Mouse (Mus musculus) kidney, postnatal 4 days (tissue): ENCODE measurements at regions not wholly inside any gene's neighbourhood (a gene's known extent, or its start where the extent isn't known, plus 50 kb on each side); places are given as distances from the start of the nearest gene placed in this dataset.

Source experiments
- DNase-seq, 2 experiments: peaks; one replicate each; pipeline ENCODE4 v3.0.0; 2021; ENCODE audit warnings: mixed read lengths in 2 of 2

DNA sequence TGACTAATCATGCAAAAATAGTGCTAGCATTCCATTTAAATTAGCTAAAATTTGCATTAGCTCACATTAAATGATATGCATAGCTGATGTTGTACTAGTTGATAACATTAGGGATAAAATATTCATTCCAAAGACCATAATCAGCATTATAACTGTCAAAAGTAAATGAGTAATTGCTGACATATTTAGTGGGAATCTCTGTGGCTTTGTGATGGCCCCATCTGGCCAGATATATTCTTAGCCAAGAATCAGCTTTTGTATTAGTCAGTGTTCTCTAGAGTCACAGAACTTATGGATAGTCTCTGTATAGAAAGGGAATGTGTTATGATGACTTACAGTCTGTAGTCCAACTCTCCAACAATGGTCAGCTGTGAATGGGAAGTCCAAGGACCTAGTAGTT is 171.2 kb downstream of the Gria2 start:
- no peak for DNase-seq

DNA sequence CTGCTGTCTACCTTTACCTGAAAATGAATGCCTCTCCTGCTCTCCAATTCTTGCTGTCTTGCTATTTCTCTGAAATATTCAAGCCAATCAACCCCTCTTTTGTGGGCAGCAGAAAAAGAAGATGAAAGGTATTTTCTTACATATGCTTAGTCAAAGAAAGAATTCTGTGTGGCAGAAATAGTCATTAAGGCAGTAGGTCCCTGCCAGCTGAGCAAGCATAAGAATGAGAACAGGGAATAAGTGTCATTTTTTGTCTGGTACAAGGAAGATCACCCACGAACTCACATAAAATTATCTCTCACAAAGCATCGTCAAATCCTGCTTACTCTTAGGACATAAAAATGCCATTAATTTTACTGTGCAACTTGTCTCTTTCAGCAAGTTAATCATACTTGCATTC is 192.2 kb downstream of the Gria2 start:
- DNase-seq = no peak

DNA sequence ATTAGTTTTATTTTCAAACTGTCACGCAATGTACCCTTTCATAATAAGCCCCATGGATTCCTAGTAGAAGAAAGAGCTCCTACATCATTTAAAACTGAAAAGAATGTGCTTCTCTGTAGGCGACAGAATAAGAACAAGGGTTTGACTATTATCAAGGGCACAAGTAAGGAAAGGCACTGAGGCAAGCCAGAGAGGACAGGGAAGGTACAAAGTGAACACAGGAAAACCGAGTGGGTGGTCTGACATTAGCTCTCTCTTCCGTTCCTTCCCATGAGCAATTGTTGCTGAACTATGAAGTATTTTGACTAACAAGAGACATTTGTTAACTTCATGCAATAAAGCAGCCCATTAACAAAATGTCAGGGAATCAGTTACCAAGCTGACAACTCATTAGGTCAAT is 194.2 kb downstream of the Gria2 start:
- DNase-seq = no peak

DNA sequence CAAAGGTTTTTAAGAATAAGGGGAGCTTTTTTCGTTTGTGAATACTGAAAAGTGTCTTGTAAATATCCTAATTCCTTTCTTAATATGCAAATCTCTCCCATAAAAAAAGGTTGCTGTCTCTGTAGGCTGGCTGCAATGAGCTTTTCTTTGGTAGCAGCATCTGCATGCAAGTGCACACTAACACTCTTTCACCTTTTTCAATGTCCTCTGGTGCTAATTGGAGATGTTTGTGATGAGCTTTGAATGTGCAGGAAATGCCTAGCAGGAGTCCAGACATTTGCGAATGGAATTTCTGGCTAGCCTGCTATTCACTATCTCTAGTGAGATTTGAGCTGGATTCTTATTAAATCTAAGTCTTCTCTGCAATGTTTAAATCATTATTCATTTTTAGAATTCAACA is 194.8 kb downstream of the Gria2 start:
- no peak for DNase-seq

DNA sequence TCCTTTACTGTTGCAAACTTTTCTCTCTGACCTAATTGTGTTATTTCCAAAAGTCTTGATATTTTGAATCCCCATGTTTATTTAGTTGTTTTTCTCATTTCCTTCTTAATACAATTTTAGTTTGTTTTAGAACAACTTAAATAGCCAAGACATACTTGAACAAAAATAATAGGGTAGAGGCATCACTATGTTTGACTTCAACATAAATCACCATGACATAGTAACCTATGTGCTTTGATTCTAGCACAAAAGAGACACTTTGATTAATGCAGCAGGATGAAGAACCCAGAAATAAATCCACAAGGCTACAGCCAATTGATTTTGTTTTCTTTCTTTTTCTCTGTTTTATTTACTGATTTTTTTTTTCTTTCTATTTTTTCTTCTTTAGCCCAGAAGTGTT is 205.1 kb downstream of the Gria2 start:
- no peak for DNase-seq

DNA sequence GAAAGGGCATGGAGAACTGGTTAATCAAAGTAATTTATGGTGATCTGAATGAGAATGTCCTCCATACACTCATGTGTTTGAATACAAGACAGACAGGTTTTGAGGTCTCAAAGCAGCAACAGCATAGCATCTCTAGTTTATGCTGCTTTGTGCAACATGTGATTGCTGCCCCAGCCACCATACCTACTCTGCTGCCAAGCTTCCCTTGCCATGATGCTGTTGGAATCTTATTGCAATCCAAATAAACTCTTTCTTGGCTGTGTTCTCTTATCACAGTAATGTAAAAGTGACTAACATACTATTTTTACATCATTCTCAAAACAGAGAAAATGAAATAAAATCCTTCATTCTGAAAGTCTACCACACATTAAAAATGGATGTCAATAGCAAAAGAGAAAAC is 235.1 kb downstream of the Gria2 start:
- no peak for DNase-seq

DNA sequence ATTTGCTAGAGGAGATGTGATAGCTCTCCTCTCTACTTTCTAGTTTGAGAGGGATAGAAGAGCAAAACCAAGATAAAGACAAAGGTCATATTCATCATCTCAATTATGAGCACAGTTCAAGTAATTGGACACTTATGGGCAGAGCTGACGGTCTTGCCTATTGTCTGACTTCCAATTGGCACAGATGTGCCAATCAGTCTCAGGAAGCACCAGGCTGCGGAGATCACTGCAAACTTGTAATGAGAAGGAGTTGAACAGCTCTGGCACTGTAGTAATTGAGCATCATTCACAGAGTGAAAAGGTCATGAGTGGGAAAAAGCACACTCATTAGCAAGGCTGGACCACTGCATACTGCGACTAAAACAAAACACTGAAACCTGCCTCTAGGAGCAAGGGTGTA is 236.4 kb downstream of the Gria2 start:
- DNase-seq = no peak

DNA sequence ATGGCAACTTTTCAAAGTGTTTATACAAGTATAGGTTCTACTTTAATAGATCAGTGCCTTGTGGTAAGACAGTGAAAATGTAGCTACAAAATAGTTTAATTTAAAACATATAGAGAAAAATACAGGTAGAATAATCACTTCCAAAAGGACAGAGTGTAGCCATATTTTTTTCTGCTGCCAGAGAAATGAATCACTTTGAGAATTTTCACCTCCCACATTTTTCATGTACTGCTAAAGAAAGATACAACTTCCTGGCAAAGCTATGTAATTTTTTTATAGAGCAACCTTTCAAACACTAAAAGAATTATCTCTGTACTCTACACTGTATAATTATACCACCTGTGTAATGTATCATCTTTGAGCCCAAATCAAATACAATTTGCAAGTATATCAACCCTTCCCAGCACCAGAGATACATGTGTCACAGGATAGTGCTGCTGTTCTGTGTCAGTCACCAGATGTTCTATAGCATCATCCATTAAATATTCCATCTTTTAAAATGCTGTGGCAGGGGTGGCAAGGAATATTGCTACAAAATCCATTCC is 256.4 kb downstream of the Gria2 start:
- no peak for DNase-seq

DNA sequence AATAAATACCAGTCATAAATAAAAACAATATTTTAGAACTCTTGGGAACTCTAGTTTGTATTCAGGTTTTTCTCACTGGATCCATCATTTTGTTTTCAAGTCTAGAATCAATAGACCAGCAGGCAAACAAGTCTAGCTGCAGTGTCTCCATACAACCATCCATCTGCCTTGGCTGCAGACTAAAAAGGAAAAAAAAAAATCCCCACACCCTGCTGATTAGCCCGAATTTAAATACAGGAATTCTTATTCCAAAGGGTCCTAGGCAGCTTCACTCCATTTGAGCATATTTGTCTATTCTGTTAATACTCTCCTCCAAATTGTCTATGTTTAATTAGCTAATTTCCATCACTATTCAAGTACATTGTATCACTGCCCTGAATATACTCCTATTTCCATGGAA is 258.9 kb downstream of the Gria2 start:
- no peak for DNase-seq

DNA sequence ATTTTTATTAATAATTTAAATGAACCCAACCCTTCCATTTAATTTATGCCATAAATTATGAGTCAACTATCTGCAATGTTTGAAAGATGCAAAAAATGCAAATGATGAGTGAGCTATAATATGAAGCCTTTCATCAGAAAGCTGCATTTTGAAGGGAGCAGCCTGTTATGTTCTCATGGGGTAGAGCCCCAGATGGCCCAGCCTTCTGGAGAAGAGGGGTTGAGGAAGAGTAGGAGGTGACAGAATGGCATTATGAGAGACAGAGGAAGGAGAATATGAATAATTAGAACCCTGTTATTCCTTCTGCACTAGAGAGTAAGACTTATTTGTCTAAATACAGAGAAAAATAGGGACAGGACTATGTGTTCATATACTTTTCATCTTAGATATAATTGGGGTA is 261.3 kb downstream of the Gria2 start:
- no peak for DNase-seq

DNA sequence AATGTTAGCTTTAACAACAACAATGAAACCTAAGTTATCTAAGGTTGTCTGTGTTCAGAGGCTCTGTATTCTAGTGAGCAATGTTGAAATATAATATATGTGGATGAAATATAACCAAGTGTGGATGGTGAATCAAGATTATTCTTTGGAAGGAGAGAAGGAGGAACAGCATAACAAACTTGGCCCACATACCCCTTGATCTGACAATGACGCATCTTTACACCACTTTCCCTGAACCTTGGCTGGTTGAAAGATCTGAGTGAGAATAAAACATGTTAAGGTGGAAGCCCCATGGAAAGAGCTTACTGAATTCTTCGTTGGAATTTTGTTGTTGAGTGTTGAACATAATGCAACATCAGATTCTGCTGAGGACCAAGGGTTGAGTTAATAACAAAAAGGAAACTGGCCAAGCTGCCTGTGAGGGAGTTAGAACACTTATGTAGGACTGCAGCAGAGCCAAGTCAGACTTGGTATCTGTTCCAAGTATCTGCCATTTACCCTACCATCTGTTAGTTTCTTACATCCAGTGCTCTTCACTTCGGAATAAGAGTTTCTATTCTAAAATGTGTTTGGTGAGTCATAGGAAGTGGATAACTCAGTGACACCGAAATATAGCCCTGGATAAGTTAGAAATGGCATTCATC is 268.8 kb downstream of the Gria2 start:
- no peak for DNase-seq

DNA sequence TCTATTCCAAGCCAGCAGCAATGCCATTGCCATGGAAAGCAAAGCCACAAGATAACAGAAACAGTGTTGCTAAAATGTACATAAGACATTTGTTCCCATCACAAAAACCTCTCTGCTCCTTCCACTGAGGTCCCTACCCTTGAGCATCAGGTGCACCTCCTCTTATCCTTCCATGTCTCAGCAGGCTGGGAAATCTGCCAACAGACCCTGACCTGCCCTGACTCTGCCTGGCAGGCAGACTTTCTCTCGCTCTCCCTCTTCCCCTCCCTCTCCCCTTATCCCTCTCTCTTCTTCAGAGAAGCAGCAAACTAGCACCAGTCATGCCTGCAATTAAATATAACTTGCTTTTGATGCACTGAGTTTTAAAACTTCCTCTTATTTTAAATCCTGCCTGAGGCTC is 288.6 kb downstream of the Gria2 start:
- DNase-seq = peak in 1 of 2 experiments; percentile 2

DNA sequence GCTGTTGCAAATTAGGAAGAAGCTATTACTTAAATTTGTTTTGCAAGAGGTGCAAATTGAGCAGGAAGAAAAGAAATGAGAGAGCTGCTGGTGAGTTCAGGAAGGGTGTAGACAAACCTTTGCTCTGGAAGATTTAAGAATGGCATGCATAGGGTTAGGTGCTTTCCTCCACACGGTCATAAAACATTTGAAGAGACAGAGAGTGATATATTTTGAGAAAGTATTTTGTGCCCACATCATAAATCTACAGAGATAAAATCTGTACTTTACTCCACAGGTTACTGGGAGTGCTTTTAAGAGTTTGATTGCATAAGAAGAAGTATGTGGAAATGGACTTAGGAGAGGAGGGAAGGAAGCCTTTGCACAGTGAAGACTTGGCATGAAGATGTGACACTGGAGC is 293.4 kb downstream of the Gria2 start:
- no peak for DNase-seq

DNA sequence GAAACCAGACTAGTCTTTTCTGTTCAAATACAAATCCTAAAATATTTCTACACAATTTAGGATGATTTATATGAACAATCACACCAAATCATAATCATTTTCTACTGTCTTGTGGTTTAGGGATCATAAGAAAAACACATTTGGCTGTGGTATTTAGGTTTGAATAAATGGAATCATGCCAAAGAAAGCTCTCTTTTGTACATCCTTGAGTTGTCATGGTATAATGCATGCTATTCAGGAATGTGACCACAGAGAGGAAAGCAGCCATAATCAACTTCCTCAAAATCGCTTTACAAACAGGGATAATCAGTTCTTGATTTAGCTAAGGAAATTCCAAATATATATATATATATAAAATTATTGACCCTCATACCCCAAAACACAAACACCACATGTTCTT is 295.9 kb downstream of the Gria2 start:
- DNase-seq = no peak

DNA sequence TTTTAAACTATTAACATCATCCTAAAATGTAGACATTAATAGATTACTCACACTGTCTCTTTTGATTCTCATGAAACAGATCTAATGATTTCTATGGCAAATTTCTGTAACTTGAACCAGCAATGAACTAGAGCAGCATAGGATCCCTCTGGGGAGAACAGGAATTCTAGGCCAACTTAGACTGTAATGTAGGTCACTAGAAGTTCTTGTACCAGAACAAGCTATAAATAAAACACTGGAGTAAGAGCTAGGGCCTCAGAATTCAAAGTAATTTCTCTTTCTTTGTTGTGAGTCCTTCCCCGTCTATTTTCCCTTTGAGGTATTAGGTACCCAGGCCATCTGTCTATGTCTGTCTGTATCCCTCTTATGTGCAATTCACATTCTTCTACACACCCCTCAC is 301.5 kb downstream of the Gria2 start:
- no peak for DNase-seq

DNA sequence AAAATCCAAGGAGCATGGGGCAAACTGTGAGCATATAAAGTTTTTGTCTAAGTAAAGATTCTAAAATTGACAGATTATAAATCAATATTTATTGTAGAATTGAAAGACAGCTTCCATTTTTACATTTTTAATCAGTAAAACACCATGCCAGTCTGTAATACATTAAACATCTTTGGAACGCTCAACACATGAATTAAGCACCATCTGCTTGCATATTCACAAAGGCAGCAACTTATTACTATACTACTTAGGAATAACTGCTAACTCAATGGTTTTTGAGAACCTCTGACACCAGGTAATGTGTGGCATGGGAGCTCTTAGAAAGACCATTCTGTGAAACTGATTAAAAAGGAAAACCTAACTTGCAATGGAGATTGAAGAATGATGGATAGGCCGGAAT is 306.1 kb downstream of the Gria2 start:
- no peak for DNase-seq

DNA sequence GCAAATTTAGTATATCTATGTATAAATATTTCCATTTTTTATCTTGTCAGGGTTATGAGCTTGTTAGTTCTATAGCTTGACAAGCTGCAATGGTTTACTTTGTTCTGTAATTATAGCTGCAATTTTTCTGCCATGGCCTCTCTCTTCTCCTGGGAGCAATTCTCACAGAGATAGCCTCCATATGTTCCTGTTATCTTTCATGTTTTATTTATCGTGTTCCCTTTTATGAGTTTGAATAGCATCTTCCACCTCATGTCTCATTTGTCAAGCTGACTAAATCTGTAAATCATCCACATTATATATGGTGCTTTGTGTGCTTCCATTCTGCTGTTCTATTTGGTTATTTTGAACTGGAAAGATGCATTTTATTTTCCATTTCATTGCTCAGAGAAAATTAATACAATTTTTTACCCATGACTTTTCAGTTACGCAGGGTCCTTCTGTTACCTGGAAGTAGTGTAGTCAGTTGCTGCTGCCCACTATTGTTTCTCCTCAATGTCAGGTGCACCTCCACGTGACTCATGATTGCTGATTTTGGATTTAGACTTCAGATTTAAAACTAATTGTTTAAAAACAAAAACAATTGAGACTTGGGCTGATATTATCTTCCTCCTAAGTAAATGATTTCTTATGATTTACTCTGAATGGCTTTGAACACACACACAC is 318.3 kb downstream of the Gria2 start:
- DNase-seq = no peak

DNA sequence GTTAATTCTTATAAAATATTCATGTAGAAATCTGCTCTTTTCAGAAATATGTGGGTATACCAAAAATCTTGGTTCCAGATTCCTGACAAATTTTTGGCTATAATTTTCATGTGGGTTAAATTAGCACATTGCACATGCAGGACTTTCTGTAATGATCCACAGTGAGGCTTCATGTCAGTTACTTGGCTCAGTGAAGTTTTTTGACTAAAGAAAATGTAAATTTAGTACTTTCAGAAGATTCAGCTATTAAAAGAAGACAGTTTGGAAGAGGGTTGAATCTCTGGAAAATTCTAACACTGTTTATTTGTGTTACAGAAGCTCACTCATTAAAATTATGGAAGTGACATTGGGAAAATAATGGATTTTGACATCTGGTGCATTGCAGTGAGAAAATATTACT is 324.0 kb downstream of the Gria2 start:
- no peak for DNase-seq

DNA sequence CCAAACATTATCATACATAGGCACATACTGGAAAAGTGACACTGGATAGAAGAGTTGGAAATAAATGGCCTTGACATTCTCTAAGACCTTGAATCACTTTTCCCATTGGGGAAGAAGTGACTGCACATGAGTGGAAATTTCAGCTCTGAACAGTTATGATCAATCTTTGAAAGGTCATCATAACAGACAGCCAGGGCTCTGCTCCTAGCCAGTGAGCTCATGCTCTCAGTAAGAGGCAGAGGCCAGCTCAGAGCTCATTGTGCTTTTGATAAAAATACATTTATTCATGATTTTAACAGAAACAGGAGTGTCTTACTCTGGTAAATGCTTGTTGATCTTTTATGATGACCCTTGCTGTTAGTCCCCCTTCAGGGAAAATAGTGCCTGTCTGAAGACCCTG is 328.9 kb downstream of the Gria2 start:
- no peak for DNase-seq
